ENCODE assay signal across 26 mouse cellular contexts in genomic region chr8:70361484-70362032, GRCm38 (mm10). TPM values are rescaled to one million over a fixed set of nuclear protein-coding genes. Genes with fewer than 3 reads are reported as not detected.
A peak's percentile ranks its signal among the peaks of the same experiment; 100 is the strongest.
DNase-seq lines count a peak whose midpoint lies in the region; ATAC-seq and TF ChIP-seq lines count a peak whose summit lies in the region.
"Had no signal": no experiment of that assay in that cellular context is flagged by ENCODE, and none has a peak within 500 bp of the region (broad histone marks: within the 10 kb centered on the region; RNA-seq: fewer than 3 reads in every experiment).

No protein-coding gene starts in this region.

- H3K36me3 ChIP-seq in embryonic facial prominence, embryonic 13.5 days: no peaks in the 10 kb centered on the region
- no peaks in the 10 kb centered on the region for H3K36me3 ChIP-seq in embryonic facial prominence, embryonic 10.5 days (replicated peaks)
- H3K36me3 ChIP-seq in heart, embryonic 12.5 days: no peaks in the 10 kb centered on the region
- no peaks in the 10 kb centered on the region for H3K36me3 ChIP-seq in heart, embryonic 10.5 days
- H3K36me3 ChIP-seq in liver, postnatal 0 days (replicated peaks; ENCODE audit: insufficient read depth, low read length): no peaks in the 10 kb centered on the region
- H3K36me3 ChIP-seq: embryonic facial prominence, embryonic 12.5 days; hindbrain, embryonic 15.5 days; liver, embryonic 13.5 days had no signal

- H3K4me3 ChIP-seq in embryonic facial prominence, embryonic 13.5 days: no peak overlapping the region
- H3K4me3 ChIP-seq in embryonic facial prominence, embryonic 10.5 days: no peak overlapping the region
- no peak overlapping the region for H3K4me3 ChIP-seq in heart, embryonic 12.5 days
- H3K4me3 ChIP-seq in heart, embryonic 10.5 days: no peak overlapping the region
- H3K4me3 ChIP-seq in liver, postnatal 0 days (ENCODE audit: low read depth, low read length): no peak overlapping the region
- H3K4me3 ChIP-seq: embryonic facial prominence, embryonic 12.5 days; erythroblast, embryonic 14.5 days; hindbrain, embryonic 15.5 days; liver, embryonic 13.5 days had no signal

- peak overlapping the region; percentile 38; the same call in 1 of the 2 replicates for H3K9ac ChIP-seq in embryonic facial prominence, embryonic 13.5 days
- H3K9ac ChIP-seq in heart, embryonic 12.5 days: 0 out of 2 replicates have a peak overlapping the region, but pooled peaks have one; percentile 14
- no peak overlapping the region for H3K9ac ChIP-seq in liver, postnatal 0 days (replicated peaks)
- H3K9ac ChIP-seq: embryonic facial prominence, embryonic 12.5 days; forebrain, postnatal 0 days; hindbrain, embryonic 15.5 days; liver, embryonic 13.5 days had no signal

- no peak for TF ChIP-seq EP300 in liver, postnatal 0 days (IDR thresholded peaks at IDR 0.05; ENCODE audit: low read depth)

- no peak for TF ChIP-seq CTCF in liver, postnatal 0 days (IDR thresholded peaks at IDR 0.05; ENCODE audit: low read depth)

- no peak overlapping the region for H3K4me2 ChIP-seq in embryonic facial prominence, embryonic 13.5 days
- no peak overlapping the region for H3K4me2 ChIP-seq in heart, embryonic 12.5 days
- H3K4me2 ChIP-seq in liver, postnatal 0 days (ENCODE audit: low read depth, low read length): no peak overlapping the region
- H3K4me2 ChIP-seq: embryonic facial prominence, embryonic 12.5 days; heart, embryonic 11.5 days; hindbrain, embryonic 15.5 days; liver, embryonic 13.5 days had no signal

- H3K4me1 ChIP-seq in embryonic facial prominence, embryonic 13.5 days: peaks cover 4% of the 10 kb centered on the region
- peaks cover 13% of the 10 kb centered on the region for H3K4me1 ChIP-seq in embryonic facial prominence, embryonic 10.5 days
- H3K4me1 ChIP-seq in heart, embryonic 12.5 days (replicated peaks): peaks cover 7% of the 10 kb centered on the region
- H3K4me1 ChIP-seq in heart, embryonic 10.5 days: no peaks in the 10 kb centered on the region
- H3K4me1 ChIP-seq in liver, postnatal 0 days (ENCODE audit: insufficient read depth): peaks cover 10% of the 10 kb centered on the region
- H3K4me1 ChIP-seq: embryonic facial prominence, embryonic 12.5 days; hindbrain, embryonic 15.5 days had no signal

- WGBS in embryonic facial prominence, embryonic 13.5 days: 75% methylated on average over 10 of the region's 10 CpGs
- WGBS in embryonic facial prominence, embryonic 10.5 days: 78% methylated on average over 10 of the region's 10 CpGs
- WGBS in heart, embryonic 12.5 days: 69% methylated on average over 10 of the region's 10 CpGs
- 72% methylated on average over 10 of the region's 10 CpGs for WGBS in heart, embryonic 10.5 days
- WGBS in liver, postnatal 0 days (ENCODE audit: insufficient replicate concordance): 79% methylated on average over 10 of the region's 10 CpGs

- no peak overlapping the region for H3K27ac ChIP-seq in embryonic facial prominence, embryonic 13.5 days
- H3K27ac ChIP-seq in embryonic facial prominence, embryonic 10.5 days (replicated peaks): no peak overlapping the region
- no peak overlapping the region for H3K27ac ChIP-seq in heart, embryonic 12.5 days (ENCODE audit: poor library complexity, severe bottlenecking)
- no peak overlapping the region for H3K27ac ChIP-seq in heart, embryonic 10.5 days
- no peak overlapping the region for H3K27ac ChIP-seq in liver, postnatal 0 days (ENCODE audit: low read depth)
- H3K27ac ChIP-seq: embryonic facial prominence, embryonic 12.5 days; hindbrain, embryonic 15.5 days; liver, embryonic 13.5 days; macrophage had no signal

- no peaks in the 10 kb centered on the region for H3K9me3 ChIP-seq in embryonic facial prominence, embryonic 13.5 days
- H3K9me3 ChIP-seq in embryonic facial prominence, embryonic 10.5 days: no peaks in the 10 kb centered on the region
- 0 out of 2 replicates have a peak, but pooled peaks cover 2% of the 10 kb centered on the region for H3K9me3 ChIP-seq in heart, embryonic 12.5 days (replicated peaks)
- H3K9me3 ChIP-seq in heart, embryonic 10.5 days: no peaks in the 10 kb centered on the region
- H3K9me3 ChIP-seq in liver, postnatal 0 days (ENCODE audit: low read length): no peaks in the 10 kb centered on the region
- H3K9me3 ChIP-seq: embryonic facial prominence, embryonic 12.5 days; hindbrain, embryonic 15.5 days; liver, embryonic 13.5 days had no signal

- DNase-seq in embryonic facial prominence, embryonic 10.5 days (ENCODE audit: low spot score): no peak
- DNase-seq in heart, embryonic 10.5 days (ENCODE audit: low spot score): no peak
- peak; percentile 44 for DNase-seq in adipocyte (ENCODE audit: low spot score)
- peak; percentile 58 for DNase-seq in skeletal muscle tissue, adult 2 months (ENCODE audit: low read depth, low spot score)
- DNase-seq in liver, postnatal 0 days: no peak
- DNase-seq: adrenal gland, adult 2 months; cerebellum, adult 2 months; forebrain, postnatal 0 days; heart, postnatal 4 days; kidney, adult 11 months; kidney, postnatal 14 days; layer of hippocampus, adult 9-11 months; liver, embryonic 13.5 days; lung, adult 2 months; midbrain, embryonic 14.5 days; right cerebral cortex, postnatal 25 days; spleen, adult 18-20 months had no signal

- ATAC-seq in embryonic facial prominence, embryonic 13.5 days (ENCODE audit: insufficient number of reproducible peaks, insufficient read depth, low FRiP score, low TSS enrichment, low read depth): no peak
- ATAC-seq in heart, embryonic 12.5 days (ENCODE audit: insufficient number of reproducible peaks, low FRiP score): no peak
- no peak for ATAC-seq in liver, postnatal 0 days
- ATAC-seq: forebrain, postnatal 0 days; inflammation-experienced regulatory T-cells, adult 6 months; Patski had no signal

- H3K27me3 ChIP-seq in embryonic facial prominence, embryonic 13.5 days: peaks cover 4% of the 10 kb centered on the region; the same call in 1 of the 2 replicates
- H3K27me3 ChIP-seq in embryonic facial prominence, embryonic 10.5 days (replicated peaks; ENCODE audit: low read depth, poor library complexity, severe bottlenecking): peaks cover 27% of the 10 kb centered on the region; the same call in 1 of the 2 replicates
- H3K27me3 ChIP-seq in heart, embryonic 12.5 days (replicated peaks): no peaks in the 10 kb centered on the region
- peaks cover 15% of the 10 kb centered on the region; the same call in 1 of the 2 replicates for H3K27me3 ChIP-seq in heart, embryonic 10.5 days (ENCODE audit: insufficient read depth, poor library complexity, severe bottlenecking)
- no peaks in the 10 kb centered on the region for H3K27me3 ChIP-seq in liver, postnatal 0 days (ENCODE audit: insufficient read depth, low read length)
- H3K27me3 ChIP-seq: embryonic facial prominence, embryonic 12.5 days; Patski had no signal

RNA-seq across cellular contexts. Expression of gene Upf1, which starts 8.5 kb away (rescaled TPM):
- 20.3 and 22.1 TPM in 2 replicates for polyA plus RNA-seq in embryonic facial prominence, embryonic 13.5 days (2015; fragmentation: Nextera tagmentation; extraction: Ambion mirVana)
- 21.9 and 22.1 TPM in 2 replicates for polyA plus RNA-seq in embryonic facial prominence, embryonic 10.5 days (2016; fragmentation: Nextera tagmentation; extraction: Ambion mirVana)
- 24.5 and 25.5 TPM in 2 replicates for polyA plus RNA-seq in heart, embryonic 12.5 days (2016; fragmentation: Nextera tagmentation; extraction: Ambion mirVana)
- 14.5 and 19.8 TPM in 2 replicates for polyA plus RNA-seq in heart, embryonic 10.5 days (2016; fragmentation: Nextera tagmentation; extraction: Ambion mirVana)
- polyA plus RNA-seq in liver, postnatal 0 days (2015; fragmentation: Nextera tagmentation; extraction: Ambion mirVana): 6.7 and 7.1 TPM in 2 replicates

RNA-seq across cellular contexts. Expression of gene Comp, which starts 11.8 kb away (rescaled TPM):
- polyA plus RNA-seq in embryonic facial prominence, embryonic 13.5 days (2015; fragmentation: Nextera tagmentation; extraction: Ambion mirVana): 0.59 and 0.81 TPM in 2 replicates
- 0.19 and 0.37 TPM in 2 replicates for polyA plus RNA-seq in embryonic facial prominence, embryonic 10.5 days (2016; fragmentation: Nextera tagmentation; extraction: Ambion mirVana)
- 2.7 and 3.6 TPM in 2 replicates for polyA plus RNA-seq in heart, embryonic 12.5 days (2016; fragmentation: Nextera tagmentation; extraction: Ambion mirVana)
- polyA plus RNA-seq in heart, embryonic 10.5 days (2016; fragmentation: Nextera tagmentation; extraction: Ambion mirVana): 0.43 and 1.2 TPM in 2 replicates
- 3.0 and 4.0 TPM in 2 replicates for polyA plus RNA-seq in liver, postnatal 0 days (2015; fragmentation: Nextera tagmentation; extraction: Ambion mirVana)
- polyA plus RNA-seq: erythroblast, embryonic 14.5 days; macrophage had no signal

RNA-seq across cellular contexts. Expression of gene Gdf1, which starts 31.9 kb away (rescaled TPM):
- 2.2 and 4.2 TPM in 2 replicates for polyA plus RNA-seq in embryonic facial prominence, embryonic 13.5 days (2015; fragmentation: Nextera tagmentation; extraction: Ambion mirVana)
- polyA plus RNA-seq in embryonic facial prominence, embryonic 10.5 days (2016; fragmentation: Nextera tagmentation; extraction: Ambion mirVana): 5.6 and 5.7 TPM in 2 replicates
- polyA plus RNA-seq in heart, embryonic 12.5 days (2016; fragmentation: Nextera tagmentation; extraction: Ambion mirVana): 2.1 TPM in 2 replicates
- polyA plus RNA-seq in heart, embryonic 10.5 days (2016; fragmentation: Nextera tagmentation; extraction: Ambion mirVana): 1.9 and 4.2 TPM in 2 replicates
- 0.16 TPM in 1 of 2 replicates, not detected in the other for polyA plus RNA-seq in liver, postnatal 0 days (2015; fragmentation: Nextera tagmentation; extraction: Ambion mirVana)
- polyA plus RNA-seq: macrophage; midbrain, embryonic 14.5 days had no signal

RNA-seq across cellular contexts. Expression of gene Cers1, which starts 46.0 kb away (rescaled TPM):
- polyA plus RNA-seq in embryonic facial prominence, embryonic 13.5 days (2015; fragmentation: Nextera tagmentation; extraction: Ambion mirVana): 9.3 and 9.4 TPM in 2 replicates
- 2.3 and 4.1 TPM in 2 replicates for polyA plus RNA-seq in embryonic facial prominence, embryonic 10.5 days (2016; fragmentation: Nextera tagmentation; extraction: Ambion mirVana)
- 2.1 and 2.5 TPM in 2 replicates for polyA plus RNA-seq in heart, embryonic 12.5 days (2016; fragmentation: Nextera tagmentation; extraction: Ambion mirVana)
- 1.4 TPM in 2 replicates for polyA plus RNA-seq in heart, embryonic 10.5 days (2016; fragmentation: Nextera tagmentation; extraction: Ambion mirVana)
- 0.12 TPM in 1 of 2 replicates, not detected in the other for polyA plus RNA-seq in liver, postnatal 0 days (2015; fragmentation: Nextera tagmentation; extraction: Ambion mirVana)
- polyA plus RNA-seq: erythroblast, embryonic 14.5 days; inflammation-experienced regulatory T-cells, adult 6 months; macrophage had no signal

RNA-seq across cellular contexts. Expression of gene Cope, which starts 59.2 kb away (rescaled TPM):
- polyA plus RNA-seq in embryonic facial prominence, embryonic 13.5 days (2015; fragmentation: Nextera tagmentation; extraction: Ambion mirVana): 315 and 327 TPM in 2 replicates
- polyA plus RNA-seq in embryonic facial prominence, embryonic 10.5 days (2016; fragmentation: Nextera tagmentation; extraction: Ambion mirVana): 293 and 297 TPM in 2 replicates
- 251 and 272 TPM in 2 replicates for polyA plus RNA-seq in heart, embryonic 12.5 days (2016; fragmentation: Nextera tagmentation; extraction: Ambion mirVana)
- 379 and 398 TPM in 2 replicates for polyA plus RNA-seq in heart, embryonic 10.5 days (2016; fragmentation: Nextera tagmentation; extraction: Ambion mirVana)
- 162 and 171 TPM in 2 replicates for polyA plus RNA-seq in liver, postnatal 0 days (2015; fragmentation: Nextera tagmentation; extraction: Ambion mirVana)

Comparison
In these comparisons a context has a peak if more than half of its experiments do, and no peak if none do; other contexts are left out.
1. DNase-seq: peak in adipocyte (single experiment) and skeletal muscle tissue, adult 2 months (single experiment); none in embryonic facial prominence, embryonic 10.5 days (single experiment), heart, embryonic 10.5 days (single experiment) and liver, postnatal 0 days (single experiment).